Mouse (Mus musculus) liver, postnatal 0 days (tissue): ENCODE results near the gene Dhdds. TPM values are rescaled to one million over a fixed set of nuclear protein-coding genes. Genes with fewer than 3 reads are reported as not detected.

ENCODE experiments used
- ATAC-seq: fragments of 200-750 bp; cut with Nextera tagmentation; 2 replicates; pipeline ENCODE4 v1.8.0; 2017; ENCODE audit warnings: mild to moderate bottlenecking, moderate library complexity
- DNase-seq: peaks from one replicate; pipeline ENCODE4 v3.0.0-alpha.2; 2016
- H3K27ac ChIP-seq: fragments of 300-500 bp; sonication (generic); 2 replicates; pipeline ENCODE4 v1.5.1; 2014; ENCODE audit warnings: antibody characterized with exemption, moderate library complexity, mild to moderate bottlenecking, low read depth
- H3K27me3 ChIP-seq: fragments of 300-500 bp; sonication (generic); 2 replicates; pipeline ENCODE4 v1.6.1; 2014; ENCODE audit warnings: low read length, control low read depth, mixed read lengths; ENCODE audit not compliant: insufficient read depth
- H3K36me3 ChIP-seq: fragments of 300-500 bp; sonication (generic); replicated peaks from 2 replicates; pipeline ENCODE4 v1.6.1; 2014; ENCODE audit warnings: mild to moderate bottlenecking, control low read depth, low read length, moderate library complexity, mixed read lengths; ENCODE audit not compliant: insufficient read depth
- H3K4me1 ChIP-seq: fragments of 300-500 bp; sonication (generic); 2 replicates; pipeline ENCODE4 v1.6.1; 2014; ENCODE audit warnings: antibody characterized with exemption, mild to moderate bottlenecking, control low read depth; ENCODE audit not compliant: insufficient read depth
- H3K4me2 ChIP-seq: fragments of 300-500 bp; sonication (generic); 2 replicates; pipeline ENCODE4 v1.6.1; 2014; ENCODE audit warnings: low read depth, mild to moderate bottlenecking, low read length, moderate library complexity, mixed read lengths
- H3K4me3 ChIP-seq: fragments of 300-500 bp; sonication (generic); 2 replicates; pipeline ENCODE4 v1.5.1; 2014; ENCODE audit warnings: low read depth, low read length
- H3K9ac ChIP-seq: fragments of 300-500 bp; sonication (generic); replicated peaks from 2 replicates; pipeline ENCODE4 v1.6.1; 2014; ENCODE audit warnings: mild to moderate bottlenecking, moderate library complexity
- H3K9me3 ChIP-seq: fragments of 300-500 bp; sonication (generic); 2 replicates; pipeline ENCODE4 v1.6.1; 2016; ENCODE audit warnings: mild to moderate bottlenecking, control low read depth, low read length, mixed read lengths
- CTCF ChIP-seq: sonication (generic); IDR thresholded peaks from 2 replicates; pipeline ENCODE4 v1.5.1; 2016; ENCODE audit warnings: antibody characterized with exemption, low read depth
- EP300 ChIP-seq: IDR thresholded peaks from 2 replicates; pipeline ENCODE4 v1.6.1; 2016; ENCODE audit warnings: antibody characterized with exemption, low read depth, mild to moderate bottlenecking
- WGBS: fragments of 180-500 bp; shearing (Covaris S2); extraction: QIAGEN DNeasy Blood & Tissue Kit; methylation state at CpG from one replicate; pipeline ENCODE4 v1.1.7; 2014; ENCODE audit not compliant: insufficient replicate concordance; 5-methylcytosine and 5-hydroxymethylcytosine counted together
- polyA plus RNA-seq: library from polyadenylated mRNA; unstranded; fragments of >200 nt; fragmentation: Nextera tagmentation; extraction: Ambion mirVana; gene quantifications from 2 replicates; pipeline ENCODE4 v1.2.1, GENCODE M21; 2015

Gene Dhdds
- polyA plus RNA-seq, 1 experiment from 2014 or later, result 10.3 TPM

- no peaks in the 10 kb centered on the region for H3K9me3 ChIP-seq
- peak overlapping the region; percentile 100; the same call in 1 of the 2 replicates for H3K27ac ChIP-seq
- DNase-seq (no peak), ATAC-seq (no peak)
- no peaks in the 10 kb centered on the region for H3K27me3 ChIP-seq
- H3K4me3 ChIP-seq, result peak overlapping the region; percentile 96
- TF ChIP-seq EP300, result no peak
- TF ChIP-seq CTCF, result peak; percentile 14; the same call in 1 of the 2 replicates
- peak overlapping the region; percentile 100 for H3K9ac ChIP-seq
- H3K4me2 ChIP-seq, result peak overlapping the region; percentile 82
- H3K4me1 ChIP-seq, result peaks cover 28% of the 10 kb centered on the region
- peaks cover 35% of the 10 kb centered on the region for H3K36me3 ChIP-seq
- WGBS, result 38% methylated on average over 12 of the region's 12 CpGs
These were observed 34.3 kb downstream of the Dhdds start for GRCm38 (mm10) chr4:133966271-133966940.

GRCm38 (mm10) chr4:133962566-133962965, 38.2 kb downstream of the Dhdds start:
- Histone ChIP-seq H3K9me3 (no peaks in the 10 kb centered on the region), H3K4me1 (peaks cover 11% of the 10 kb centered on the region), H3K27me3 (no peaks in the 10 kb centered on the region), H3K36me3 (peaks cover 29% of the 10 kb centered on the region), H3K4me3 (no peak overlapping the region), H3K9ac (no peak overlapping the region), H3K27ac (no peak overlapping the region), H3K4me2 (no peak overlapping the region)
- WGBS, result 86% methylated on average over 7 of the region's 7 CpGs
- ATAC-seq (no peak), DNase-seq (no peak)
- TF ChIP-seq CTCF (no peak), EP300 (no peak)

- H3K4me1 ChIP-seq, result no peaks in the 10 kb centered on the region
- no peak overlapping the region for H3K4me2 ChIP-seq
- WGBS, result 65% methylated on average over 1 of the region's 1 CpGs
- H3K9me3 ChIP-seq, result no peaks in the 10 kb centered on the region
- no peak for DNase-seq
- no peak for ATAC-seq
- no peaks in the 10 kb centered on the region for H3K27me3 ChIP-seq
- H3K9ac ChIP-seq, result no peak overlapping the region
- no peak overlapping the region for H3K27ac ChIP-seq
- H3K36me3 ChIP-seq, result peaks cover 10% of the 10 kb centered on the region
- H3K4me3 ChIP-seq, result no peak overlapping the region
- TF ChIP-seq CTCF, result no peak
- TF ChIP-seq EP300, result no peak
These were observed 41.8 kb downstream of the Dhdds start for GRCm38 (mm10) chr4:133958884-133959283.

GRCm38 (mm10) chr4:133956358-133956757, 44.4 kb downstream of the Dhdds start:
- ATAC-seq (no peak), DNase-seq (no peak)
- no peak overlapping the region for H3K9ac ChIP-seq
- H3K9me3 ChIP-seq, result no peaks in the 10 kb centered on the region
- H3K4me2 ChIP-seq, result no peak overlapping the region
- H3K27ac ChIP-seq, result no peak overlapping the region
- no peaks in the 10 kb centered on the region for H3K36me3 ChIP-seq
- no peaks in the 10 kb centered on the region for H3K4me1 ChIP-seq
- TF ChIP-seq EP300, result no peak
- H3K4me3 ChIP-seq, result no peak overlapping the region
- no peaks in the 10 kb centered on the region for H3K27me3 ChIP-seq
- 77% methylated on average over 4 of the region's 4 CpGs for WGBS

GRCm38 (mm10) chr4:133946736-133947135, 54.0 kb downstream of the Dhdds start:
- H3K9ac ChIP-seq, result no peak overlapping the region
- ATAC-seq, result no peak
- DNase-seq, result no peak
- no peaks in the 10 kb centered on the region for H3K36me3 ChIP-seq
- no peaks in the 10 kb centered on the region for H3K27me3 ChIP-seq
- TF ChIP-seq CTCF (no peak), EP300 (no peak)
- no peaks in the 10 kb centered on the region for H3K9me3 ChIP-seq
- H3K4me3 ChIP-seq, result no peak overlapping the region
- no peak overlapping the region for H3K27ac ChIP-seq
- peaks cover 2% of the 10 kb centered on the region; the same call in 1 of the 2 replicates for H3K4me1 ChIP-seq
- H3K4me2 ChIP-seq, result no peak overlapping the region
- 58% methylated on average over 4 of the region's 4 CpGs for WGBS

- Histone ChIP-seq H3K27me3 (no peaks in the 10 kb centered on the region), H3K4me2 (no peak overlapping the region), H3K4me1 (peaks cover 7% of the 10 kb centered on the region; the same call in 1 of the 2 replicates), H3K36me3 (no peaks in the 10 kb centered on the region), H3K9ac (no peak overlapping the region), H3K27ac (no peak overlapping the region), H3K4me3 (no peak overlapping the region), H3K9me3 (no peaks in the 10 kb centered on the region)
- ATAC-seq (peak; percentile 85), DNase-seq (peak; percentile 41)
- TF ChIP-seq CTCF (no peak), EP300 (no peak)
- 55% methylated on average over 3 of the region's 3 CpGs for WGBS
These were observed 56.9 kb downstream of the Dhdds start for GRCm38 (mm10) chr4:133943791-133944190.
